Mouse (Mus musculus) cerebellum, adult 2 months (tissue): ENCODE data around the gene Notch2. TPM values are rescaled to one million over a fixed set of nuclear protein-coding genes. Genes with fewer than 3 reads are reported as not detected.
"Not testable (repeated sequence)": the region's sequence is repeated elsewhere in the genome, so short reads cannot be mapped to it uniquely, and the experiment has no call there.

Experiments
- DNase-seq, 2 experiments: peaks; one replicate each; pipeline ENCODE4 v3.0.0; 2021
- H3K27ac ChIP-seq: fragments of 200-500 bp; 2 replicates; pipeline ENCODE4 v1.5.1; 2012; ENCODE audit warnings: low read length, control low read depth, inconsistent platforms; ENCODE audit not compliant: insufficient read depth
- H3K27me3 ChIP-seq: fragments of 200-500 bp; 2 replicates; pipeline ENCODE4 v1.6.1; 2012; ENCODE audit warnings: inconsistent platforms, mild to moderate bottlenecking, low read length, moderate library complexity; ENCODE audit not compliant: control insufficient read depth, insufficient read depth
- H3K4me1 ChIP-seq: fragments of 200-500 bp; 2 replicates; pipeline ENCODE4 v1.6.1; 2011; ENCODE audit warnings: low read length; ENCODE audit not compliant: control insufficient read depth, insufficient read depth
- H3K4me3 ChIP-seq: fragments of 200-500 bp; replicated peaks from 2 replicates; pipeline ENCODE3; 2011; ENCODE audit warnings: mild to moderate bottlenecking, low read depth, low read length, control low read depth; ENCODE audit not compliant: insufficient read depth
- CTCF ChIP-seq: fragments of 200-500 bp; IDR thresholded peaks from 2 replicates; pipeline ENCODE4 v1.5.1; 2011; ENCODE audit warnings: low read depth, mild to moderate bottlenecking, control low read depth, low read length, moderate library complexity, borderline replicate concordance; ENCODE audit not compliant: insufficient read depth
- POLR2A ChIP-seq: fragments of 200-500 bp; IDR thresholded peaks from 2 replicates; pipeline ENCODE4 v1.6.1; 2011; ENCODE audit warnings: low read length, control low read depth, borderline replicate concordance; ENCODE audit not compliant: insufficient read depth
- WGBS: fragments of 180-500 bp; shearing (Covaris S2); methylation state at CpG from one replicate; pipeline ENCODE4 v1.1.7; 2018; 5-methylcytosine and 5-hydroxymethylcytosine counted together
- polyA plus RNA-seq: library from polyadenylated mRNA; depleted of rRNA; stranded (reverse); fragments of >200 nt; gene quantifications from 2 replicates; pipeline ENCODE4 v1.2.3, GENCODE M21; 2012

Gene Notch2
- polyA plus RNA-seq, 1 experiment, result 5.1 TPM

- WGBS, result 100% methylated on average over 2 of the region's 2 CpGs
- H3K4me3 ChIP-seq, result no peak overlapping the region
- H3K4me1 ChIP-seq, result no peaks in the 10 kb centered on the region; the same call in 1 of the 2 replicates
- TF ChIP-seq CTCF, result no peak
- no peaks in the 10 kb centered on the region for H3K27me3 ChIP-seq
- no peak for DNase-seq
- no peak overlapping the region for H3K27ac ChIP-seq
Observed at GRCm38 (mm10) chr3:98127775-98128174, 114.4 kb downstream of the Notch2 start.

- WGBS, result 89% methylated on average over 5 of the region's 5 CpGs
- no peaks in the 10 kb centered on the region for H3K27me3 ChIP-seq
- no peaks in the 10 kb centered on the region; the same call in 1 of the 2 replicates for H3K4me1 ChIP-seq
- DNase-seq, result no peak
- H3K27ac ChIP-seq, result no peak overlapping the region
- no peak for TF ChIP-seq CTCF
- TF ChIP-seq POLR2A, result no peak
- H3K4me3 ChIP-seq, result no peak overlapping the region
Observed at GRCm38 (mm10) chr3:98128716-98129115, 115.4 kb downstream of the Notch2 start.

GRCm38 (mm10) chr3:98132140-98132539 is 118.8 kb downstream of the Notch2 start:
- not testable (repeated sequence) for H3K27ac ChIP-seq, H3K4me3 ChIP-seq, H3K4me1 ChIP-seq, DNase-seq, H3K27me3 ChIP-seq
- 94% methylated on average over 4 of the region's 4 CpGs for WGBS

- WGBS, result 72% methylated on average over 8 of the region's 8 CpGs
- DNase-seq, result peak in 1 of 2 experiments; percentile 31
- TF ChIP-seq CTCF, result no peak
- TF ChIP-seq POLR2A, result no peak
- Histone ChIP-seq H3K27ac (no peak overlapping the region), H3K4me3 (no peak overlapping the region), H3K27me3 (no peaks in the 10 kb centered on the region), H3K4me1 (no peaks in the 10 kb centered on the region; the same call in 1 of the 2 replicates)
Observed at GRCm38 (mm10) chr3:98132636-98133035, 119.3 kb downstream of the Notch2 start.

- Histone ChIP-seq H3K4me1 (no peaks in the 10 kb centered on the region), H3K27me3 (no peaks in the 10 kb centered on the region), H3K4me3 (no peak overlapping the region), H3K27ac (no peak overlapping the region)
- DNase-seq, result no peak
- WGBS, result 89% methylated on average over 15 of the region's 15 CpGs
- TF ChIP-seq POLR2A (no peak), CTCF (no peak)
Observed at GRCm38 (mm10) chr3:98141456-98141855, 128.1 kb downstream of the Notch2 start.

- DNase-seq, result no peak
- Histone ChIP-seq H3K27me3 (no peaks in the 10 kb centered on the region), H3K4me1 (no peaks in the 10 kb centered on the region), H3K27ac (no peak overlapping the region), H3K4me3 (no peak overlapping the region)
- TF ChIP-seq CTCF (no peak), POLR2A (no peak)
- 93% methylated on average over 13 of the region's 13 CpGs for WGBS
Observed at GRCm38 (mm10) chr3:98142862-98143261, 129.5 kb downstream of the Notch2 start.

GRCm38 (mm10) chr3:98145204-98145603 is 131.9 kb downstream of the Notch2 start:
- TF ChIP-seq CTCF (no peak), POLR2A (no peak)
- H3K27ac ChIP-seq, result no peak overlapping the region
- no peak for DNase-seq
- no peaks in the 10 kb centered on the region for H3K4me1 ChIP-seq
- 77% methylated on average over 10 of the region's 10 CpGs for WGBS
- H3K4me3 ChIP-seq, result no peak overlapping the region
- H3K27me3 ChIP-seq, result no peaks in the 10 kb centered on the region

GRCm38 (mm10) chr3:98146471-98147410 is 133.4 kb downstream of the Notch2 start:
- H3K4me3 ChIP-seq, result no peak overlapping the region
- H3K27ac ChIP-seq, result no peak overlapping the region
- TF ChIP-seq CTCF, result no peak
- TF ChIP-seq POLR2A, result no peak
- DNase-seq, result no peak
- H3K27me3 ChIP-seq, result no peaks in the 10 kb centered on the region
- H3K4me1 ChIP-seq, result no peaks in the 10 kb centered on the region
- WGBS, result 80% methylated on average over 29 of the region's 29 CpGs
